Mouse (Mus musculus) frontal cortex, adult 2 months (tissue): ENCODE data around the gene Zmynd8. TPM values are rescaled to one million over a fixed set of nuclear protein-coding genes. Genes with fewer than 3 reads are reported as not detected.

ENCODE experiments used
- DNase-seq, 2 experiments: peaks; one replicate each; pipeline ENCODE4 v3.0.0; 2022; ENCODE audit warnings: low spot score in 1 of 2; ENCODE audit errors: extremely low spot score in 1 of 2
- polyA plus RNA-seq: library from polyadenylated mRNA; depleted of rRNA; stranded (reverse); fragments of >200 nt; gene quantifications from 2 replicates; pipeline ENCODE4 v1.2.3, GENCODE M21; 2012

Zmynd8 gene
- polyA plus RNA-seq, 1 experiment = 79.7 TPM

GRCm38 (mm10) chr2:165839317-165839652, 59.5 kb downstream of the Zmynd8 start:
- no peak for DNase-seq

- no peak for DNase-seq
These were observed 60.1 kb downstream of the Zmynd8 start for GRCm38 (mm10) chr2:165838606-165839316.

GRCm38 (mm10) chr2:165834601-165835000, 64.2 kb downstream of the Zmynd8 start:
- no peak for DNase-seq

- DNase-seq = no peak
These were observed 65.3 kb downstream of the Zmynd8 start for GRCm38 (mm10) chr2:165833468-165833867.

- DNase-seq = no peak
These were observed 66.1 kb downstream of the Zmynd8 start for GRCm38 (mm10) chr2:165832720-165833119.

GRCm38 (mm10) chr2:165832295-165832694, 66.5 kb downstream of the Zmynd8 start:
- DNase-seq = no peak

GRCm38 (mm10) chr2:165831637-165832289, 67.1 kb downstream of the Zmynd8 start:
- no peak for DNase-seq

- DNase-seq = no peak
These were observed 70.0 kb downstream of the Zmynd8 start for GRCm38 (mm10) chr2:165828770-165829169.

- peak in 1 of 2 experiments; percentile 83 for DNase-seq
These were observed 72.7 kb downstream of the Zmynd8 start for GRCm38 (mm10) chr2:165825964-165826712.

GRCm38 (mm10) chr2:165825261-165825900, 73.4 kb downstream of the Zmynd8 start:
- DNase-seq = no peak

- no peak for DNase-seq
These were observed 74.0 kb downstream of the Zmynd8 start for GRCm38 (mm10) chr2:165824826-165825225.

GRCm38 (mm10) chr2:165822478-165822877, 76.3 kb downstream of the Zmynd8 start:
- DNase-seq = no peak

GRCm38 (mm10) chr2:165821671-165822070, 77.1 kb downstream of the Zmynd8 start:
- no peak for DNase-seq

- no peak for DNase-seq
These were observed 78.2 kb downstream of the Zmynd8 start for GRCm38 (mm10) chr2:165820504-165821095.

GRCm38 (mm10) chr2:165820073-165820472, 78.7 kb downstream of the Zmynd8 start:
- DNase-seq = no peak

- DNase-seq = peak; percentile 71 to 88
These were observed 79.5 kb downstream of the Zmynd8 start for GRCm38 (mm10) chr2:165818985-165819948.

GRCm38 (mm10) chr2:165818570-165818969, 80.2 kb downstream of the Zmynd8 start:
- no peak for DNase-seq

GRCm38 (mm10) chr2:165817437-165817836, 81.4 kb downstream of the Zmynd8 start:
- peak in 1 of 2 experiments; percentile 74 for DNase-seq

GRCm38 (mm10) chr2:165815103-165815880, 83.5 kb downstream of the Zmynd8 start:
- DNase-seq = no peak
